In genomic region chr5:35299621-35300020, GRCm38 (mm10) we compare ENCODE assay signal across 10 mouse cellular contexts. TPM values are rescaled to one million over a fixed set of nuclear protein-coding genes. Genes with fewer than 3 reads are reported as not detected.
DNase-seq lines count a peak whose midpoint lies in the region; ATAC-seq lines count a peak whose summit lies in the region.
"Had no signal": no experiment of that assay in that cellular context is flagged by ENCODE, and none has a peak within 500 bp of the region (broad histone marks: within the 10 kb centered on the region; RNA-seq: fewer than 3 reads in every experiment).

No protein-coding gene starts in this region.

- no peaks in the 10 kb centered on the region for H3K9me3 ChIP-seq in midbrain, embryonic 11.5 days (ENCODE audit: control insufficient read depth, low read length)
- H3K9me3 ChIP-seq in midbrain, embryonic 15.5 days, result no peaks in the 10 kb centered on the region
- no peaks in the 10 kb centered on the region for H3K9me3 ChIP-seq in forebrain, embryonic 14.5 days (replicated peaks; ENCODE audit: control insufficient read depth, low read length)
- H3K9me3 ChIP-seq: heart, embryonic 13.5 days had no signal

- WGBS in midbrain, embryonic 11.5 days, result 32% methylated on average over 3 of the region's 3 CpGs
- 31% methylated on average over 3 of the region's 3 CpGs for WGBS in midbrain, embryonic 15.5 days
- 21% methylated on average over 3 of the region's 3 CpGs for whole genome bisulfite sequencing in forebrain, embryonic 14.5 days

- no peak for ATAC-seq in midbrain, embryonic 11.5 days (ENCODE audit: low FRiP score)
- no peak for ATAC-seq in midbrain, embryonic 15.5 days (replicated peaks)
- 0 out of 2 replicates have a peak, but pooled peaks have one; percentile 52 for ATAC-seq in common myeloid progenitor, adult 5-6 weeks (replicated peaks; ENCODE audit: low read depth, poor library complexity, severe bottlenecking)
- ATAC-seq in forebrain, embryonic 14.5 days, result no peak

- peak; percentile 29 for DNase-seq in gastrocnemius, postnatal 10 days
- DNase-seq in gastrocnemius, postnatal 25 days, result no peak
- DNase-seq in midbrain, embryonic 11.5 days (ENCODE audit: low spot score, missing footprints), result peak; percentile 91
- DNase-seq in splenic B cell, adult 2 months (ENCODE audit: low read depth, low spot score), result peak; percentile 21
- DNase-seq in right cerebral cortex, adult 2 months (ENCODE audit: low spot score in 2 of 2), result no peak
- no peak for DNase-seq in forebrain, embryonic 14.5 days (ENCODE audit: low spot score)
- DNase-seq: right cerebral cortex, postnatal 25 days had no signal

- H3K36me3 ChIP-seq in midbrain, embryonic 11.5 days (ENCODE audit: control insufficient read depth, insufficient read depth, low read length), result no peaks in the 10 kb centered on the region
- H3K36me3 ChIP-seq in midbrain, embryonic 15.5 days (replicated peaks), result no peaks in the 10 kb centered on the region
- no peaks in the 10 kb centered on the region for H3K36me3 ChIP-seq in splenic B cell, adult 2 months (ENCODE audit: control insufficient read depth, insufficient read depth, low read length, poor library complexity, severe bottlenecking)
- H3K36me3 ChIP-seq in forebrain, embryonic 14.5 days (ENCODE audit: control insufficient read depth, insufficient read depth, low read length), result no peaks in the 10 kb centered on the region
- H3K36me3 ChIP-seq: heart, embryonic 13.5 days had no signal

- no peak overlapping the region for H3K4me2 ChIP-seq in midbrain, embryonic 11.5 days
- H3K4me2 ChIP-seq in midbrain, embryonic 15.5 days, result no peak overlapping the region
- H3K4me2 ChIP-seq in forebrain, embryonic 14.5 days (ENCODE audit: low read length), result no peak overlapping the region
- H3K4me2 ChIP-seq: heart, embryonic 13.5 days had no signal

- no peaks in the 10 kb centered on the region for H3K27me3 ChIP-seq in midbrain, embryonic 11.5 days (ENCODE audit: control insufficient read depth, insufficient read depth, low read length)
- no peaks in the 10 kb centered on the region for H3K27me3 ChIP-seq in midbrain, embryonic 15.5 days (replicated peaks)
- H3K27me3 ChIP-seq in splenic B cell, adult 2 months (ENCODE audit: control insufficient read depth, insufficient read depth, low read length, poor library complexity, severe bottlenecking), result no peaks in the 10 kb centered on the region
- no peaks in the 10 kb centered on the region for H3K27me3 ChIP-seq in forebrain, embryonic 14.5 days (replicated peaks; ENCODE audit: control insufficient read depth, insufficient read depth, low read length)

- no peak overlapping the region for H3K9ac ChIP-seq in midbrain, embryonic 11.5 days (ENCODE audit: low read length)
- H3K9ac ChIP-seq in midbrain, embryonic 15.5 days, result no peak overlapping the region
- no peak overlapping the region for H3K9ac ChIP-seq in forebrain, embryonic 14.5 days (ENCODE audit: low read length)
- H3K9ac ChIP-seq: heart, embryonic 13.5 days had no signal

- no peaks in the 10 kb centered on the region for H3K4me1 ChIP-seq in midbrain, embryonic 11.5 days (ENCODE audit: control insufficient read depth, insufficient read depth, low read length)
- H3K4me1 ChIP-seq in midbrain, embryonic 15.5 days, result no peaks in the 10 kb centered on the region
- H3K4me1 ChIP-seq in forebrain, embryonic 14.5 days (ENCODE audit: control insufficient read depth, insufficient read depth, low read length), result no peaks in the 10 kb centered on the region
- H3K4me1 ChIP-seq: heart, embryonic 13.5 days had no signal

- no peak overlapping the region for H3K4me3 ChIP-seq in midbrain, embryonic 11.5 days (ENCODE audit: low read depth, low read length)
- H3K4me3 ChIP-seq in midbrain, embryonic 15.5 days, result no peak overlapping the region
- no peak overlapping the region for H3K4me3 ChIP-seq in forebrain, embryonic 14.5 days (ENCODE audit: low read depth, low read length)
- H3K4me3 ChIP-seq: heart, embryonic 13.5 days had no signal

- no peak overlapping the region for H3K27ac ChIP-seq in midbrain, embryonic 11.5 days (ENCODE audit: low read depth, low read length)
- H3K27ac ChIP-seq in midbrain, embryonic 15.5 days, result no peak overlapping the region
- no peak overlapping the region for H3K27ac ChIP-seq in forebrain, embryonic 14.5 days (ENCODE audit: low read depth, low read length)
- H3K27ac ChIP-seq: heart, embryonic 13.5 days had no signal

RNA-seq across cellular contexts. Expression of gene Adra2c, which starts 21.5 kb away (rescaled TPM):
- under 1 TPM; 0.14 to 0.18 TPM for total RNA-seq in gastrocnemius, postnatal 10 days (2021)
- total RNA-seq in gastrocnemius, postnatal 25 days (2021), result under 1 TPM; 0.20 to 0.32 TPM
- polyA plus RNA-seq in midbrain, embryonic 11.5 days (2014; fragmentation: Nextera tagmentation; extraction: Ambion mirVana), result 0.05 TPM in 1 of 2 replicates, not detected in the other
- polyA plus RNA-seq in midbrain, embryonic 15.5 days (2015; fragmentation: Nextera tagmentation; extraction: Ambion mirVana), result 0.32 and 0.86 TPM in 2 replicates
- total RNA-seq in common myeloid progenitor, adult 5-6 weeks (2017), result not detected in 2 replicates
- 0.89 and 0.94 TPM in 2 replicates for polyA plus RNA-seq in forebrain, embryonic 14.5 days (2014; fragmentation: Nextera tagmentation; extraction: Ambion mirVana)
- polyA plus RNA-seq: heart, embryonic 13.5 days had no signal

Comparison
In these comparisons a context has a peak if more than half of its experiments do, and no peak if none do; other contexts are left out.
1. DNase-seq: peak in gastrocnemius, postnatal 10 days (single experiment), midbrain, embryonic 11.5 days (single experiment) and splenic B cell, adult 2 months (single experiment); none in gastrocnemius, postnatal 25 days (single experiment), right cerebral cortex, adult 2 months (0 of 2) and forebrain, embryonic 14.5 days (single experiment).